Mouse (Mus musculus) CD8-positive naive resting alpha-beta T cell, adult 57 days (primary cell): ENCODE results near the gene Olfr1378. TPM values are rescaled to one million over a fixed set of nuclear protein-coding genes. Genes with fewer than 3 reads are reported as not detected.

Experiments used
- total RNA-seq: library from RNA; stranded (reverse); gene quantifications from one replicate; pipeline ENCODE4 v1.2.4, GENCODE M21; 2023

The Olfr1378 gene
- total RNA-seq = not detected

DNA sequence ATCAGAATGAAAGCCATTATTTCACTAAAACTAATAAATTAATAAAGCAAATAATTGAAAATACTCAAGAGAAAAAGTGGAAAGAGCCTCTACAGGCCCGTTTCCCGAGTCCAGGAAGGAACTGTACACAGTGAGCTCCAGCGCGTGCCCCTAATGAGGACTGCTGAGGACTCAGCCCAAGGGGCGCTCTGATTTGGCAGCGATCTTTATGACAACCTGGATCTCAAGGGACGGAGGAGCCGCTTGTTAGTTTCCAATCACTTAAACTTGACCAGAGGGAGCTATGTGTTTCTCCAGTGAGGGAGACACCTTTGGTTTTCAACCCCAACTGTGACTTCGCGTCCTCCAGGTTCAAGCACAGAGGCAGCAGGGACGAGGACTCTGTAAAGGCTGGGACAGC, at the start of gene Olfr1378:
Gene Olfr1378, plus strand, starts transcription at position 301 of the 400 bp plus-strand sequence.

DNA sequence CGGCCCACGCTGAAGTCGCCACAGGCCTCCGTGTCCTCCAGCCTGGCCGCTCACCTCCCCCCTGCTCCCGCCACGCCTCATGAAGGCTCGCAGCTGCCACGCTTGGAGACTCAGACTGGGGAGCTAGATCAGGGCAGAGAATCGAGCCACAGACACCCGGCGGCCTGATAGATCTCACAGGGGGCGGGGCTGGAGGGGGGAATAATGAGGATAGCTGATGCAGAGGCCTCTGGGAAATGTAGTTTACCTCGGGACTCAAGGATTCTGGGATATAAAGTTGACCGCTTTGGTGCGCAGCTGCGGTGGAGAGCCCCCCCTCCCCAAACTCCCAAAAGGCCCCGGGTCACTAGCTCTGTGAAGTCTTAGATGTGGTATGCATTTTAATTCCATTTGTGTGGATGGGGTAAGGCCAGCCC, 34.9 kb upstream of the Olfr1378 start, which contains the start of gene Zfp354b:
Gene Zfp354b, minus strand, starts transcription at position 183 of the 416 bp plus-strand sequence.

DNA sequence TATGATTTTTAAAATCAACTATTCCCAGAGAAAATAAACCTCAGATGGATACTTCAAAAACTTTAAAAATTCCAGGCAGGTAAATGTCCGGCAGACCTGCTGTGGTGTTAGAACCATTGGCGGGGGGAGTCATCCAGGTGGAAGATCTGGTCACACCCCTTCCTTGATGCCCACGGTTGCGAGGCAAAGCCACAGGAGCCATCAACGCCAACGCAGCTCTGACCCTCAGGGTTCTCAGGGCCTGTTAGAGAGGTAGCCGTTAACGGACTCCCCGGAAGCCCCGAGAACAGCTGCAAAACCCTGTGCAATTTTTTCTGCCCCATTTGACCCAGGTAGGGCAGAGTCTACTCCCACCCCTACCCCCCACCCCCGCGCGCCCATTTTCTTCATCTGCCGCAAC, 22.8 kb upstream of the Olfr1378 start, which contains the start of gene 4933414I15Rik:
Gene 4933414I15Rik, minus strand, starts transcription at position 260 of the 400 bp plus-strand sequence.

DNA sequence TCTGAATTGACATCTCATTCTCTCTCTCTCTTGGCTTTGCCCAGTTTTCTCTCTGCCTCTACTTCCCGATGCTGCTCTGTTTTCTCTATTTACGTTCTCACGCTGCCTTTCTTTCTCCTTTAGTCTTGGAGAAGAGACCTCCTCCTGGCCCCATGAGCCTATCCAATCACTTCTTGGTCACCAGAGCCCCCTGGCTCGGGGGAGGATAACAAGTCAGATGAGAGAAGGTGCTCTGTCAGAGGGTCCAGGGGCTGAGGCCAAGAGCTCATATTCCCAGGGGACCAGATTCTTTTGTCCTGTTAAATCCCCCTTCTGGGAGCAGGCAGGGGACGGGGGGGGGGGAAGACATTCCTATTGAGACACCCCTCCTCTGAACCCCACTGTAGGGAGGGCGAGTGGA, 12.7 kb upstream of the Olfr1378 start, which contains the start of gene Prop1:
Gene Prop1, minus strand, starts transcription at position 101 of the 400 bp plus-strand sequence.

DNA sequence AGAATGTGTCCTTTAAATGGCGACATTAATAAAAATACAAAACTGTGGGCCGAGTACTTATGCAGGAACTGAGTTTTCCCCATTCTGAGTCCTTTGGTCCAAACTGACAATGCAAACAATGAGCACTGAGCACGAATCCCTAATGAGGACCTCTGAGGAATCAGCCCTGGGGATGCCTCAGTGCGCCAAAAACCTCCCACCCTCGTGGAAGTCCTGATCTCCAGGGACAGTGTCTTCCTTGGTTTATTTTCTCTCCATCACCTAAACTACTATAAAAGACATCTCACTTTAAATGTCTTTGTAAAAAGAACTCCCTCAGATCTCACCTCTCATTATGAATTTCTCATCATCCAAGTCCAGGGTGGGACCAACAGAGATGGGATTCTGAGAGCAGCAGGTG, 15.3 kb downstream of the Olfr1378 start, which contains the start of gene Olfr1377:
Gene Olfr1377, plus strand, starts transcription at position 301 of the 400 bp plus-strand sequence.

DNA sequence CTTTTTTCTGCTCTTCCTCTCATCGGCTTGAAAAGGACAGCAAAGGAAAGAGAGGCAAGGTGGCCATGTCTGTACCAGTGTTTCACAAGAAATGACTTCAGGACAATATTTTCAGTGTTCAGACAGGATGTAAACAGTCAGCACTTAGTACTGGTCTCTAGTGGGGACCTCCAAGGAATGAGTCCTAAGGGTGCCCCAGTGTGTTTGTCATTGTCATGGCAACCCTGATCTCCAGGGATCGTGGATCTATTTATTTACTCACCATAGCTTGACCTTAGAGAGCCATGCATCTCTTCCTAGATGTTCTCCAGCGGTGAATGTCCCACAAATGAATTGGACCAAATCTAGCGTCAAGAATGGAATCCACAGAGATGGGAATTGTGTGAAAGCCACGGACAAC, 37.0 kb downstream of the Olfr1378 start, which contains the start of gene Olfr51:
Gene Olfr51, plus strand, starts transcription at position 301 of the 400 bp plus-strand sequence.

DNA sequence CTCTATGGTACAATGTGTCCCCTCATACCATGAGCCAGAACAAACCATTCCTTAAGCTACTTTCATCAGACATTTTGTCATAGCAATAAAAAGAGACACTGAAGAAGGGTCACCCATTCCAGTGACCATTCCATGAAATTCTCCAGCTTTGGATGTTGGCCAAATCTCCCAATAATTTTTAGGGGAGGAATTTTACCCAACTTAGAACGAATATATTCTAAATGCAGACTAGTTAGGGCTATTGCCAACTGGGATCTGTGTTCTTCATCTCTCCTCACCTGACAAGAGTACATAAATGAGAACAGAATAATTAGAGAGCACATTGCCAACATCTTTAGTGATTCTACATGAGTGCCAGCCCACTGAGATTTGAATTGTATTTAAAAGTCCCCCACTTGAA, 47.6 kb downstream of the Olfr1378 start, which contains the start of gene Olfr54:
Gene Olfr54, plus strand, starts transcription at position 301 of the 400 bp plus-strand sequence.

Other genes with a start within 250 kb of the Olfr1378 start
- 17.9 TPM for gene Zfp354c, start 138.8 kb upstream of the Olfr1378 start, total RNA-seq
- 0.21 TPM for gene Zfp879, start 125.0 kb upstream of the Olfr1378 start, total RNA-seq
- gene Grm6, start 115.8 kb upstream of the Olfr1378 start, total RNA-seq = 17.9 TPM
- not detected for gene Zfp454, start 78.9 kb upstream of the Olfr1378 start, total RNA-seq
- gene Zfp2, start 50.4 kb upstream of the Olfr1378 start, total RNA-seq = 3.3 TPM
- gene Zfp354b, start 34.9 kb upstream of the Olfr1378 start, total RNA-seq = not detected
- not detected for gene 4933414I15Rik, start 22.8 kb upstream of the Olfr1378 start, total RNA-seq
- gene Prop1, start 12.8 kb upstream of the Olfr1378 start, total RNA-seq = not detected
- not detected for gene Olfr1377, start 15.4 kb downstream of the Olfr1378 start, total RNA-seq
- not detected for gene Olfr51, start 37.1 kb downstream of the Olfr1378 start, total RNA-seq
- not detected for gene Olfr54, start 47.7 kb downstream of the Olfr1378 start, total RNA-seq
- not detected for gene Olfr1375, start 81.6 kb downstream of the Olfr1378 start, total RNA-seq
- gene Zfp354a, start 92.7 kb downstream of the Olfr1378 start, total RNA-seq = not detected